Mouse (Mus musculus): ENCODE results near the gene Car5a. TPM values are rescaled to one million over a fixed set of nuclear protein-coding genes. Genes with fewer than 3 reads are reported as not detected.
A peak's percentile ranks its signal among the peaks of the same experiment; 100 is the strongest.

Car5a gene
- total and polyA plus RNA-seq, 2 experiments, result 92.0 to 203 TPM

- DNase-seq (ENCODE audit: extremely low read depth, low read depth, low spot score), result no peak
- 81% methylated on average over 1 of the region's 1 CpGs for WGBS
- Histone ChIP-seq H3K9ac (ENCODE audit: low read depth, low read length) (no peak overlapping the region), H3K79me2 (ENCODE audit: control insufficient read depth, insufficient read depth, low read length) (no peaks in the 10 kb centered on the region), H3K36me3 (ENCODE audit: control insufficient read depth, insufficient read depth, low read length) (no peaks in the 10 kb centered on the region; the same call in 1 of the 2 replicates), H3K27me3 (ENCODE audit: control insufficient read depth, insufficient read depth, low read length) (no peaks in the 10 kb centered on the region), H3K4me1 (ENCODE audit: control insufficient read depth, insufficient read depth, low read length) (no peaks in the 10 kb centered on the region), H3K4me3 (ENCODE audit: insufficient read depth, low read depth, low read length) (no peak overlapping the region), H3K27ac (replicated peaks; ENCODE audit: insufficient read depth, low read depth, low read length) (no peak overlapping the region)
- no peak for TF ChIP-seq CTCF (IDR thresholded peaks at IDR 0.05; ENCODE audit: low read depth, low read length)
- no peak for TF ChIP-seq POLR2A (IDR thresholded peaks at IDR 0.05; ENCODE audit: extremely low read depth, insufficient read depth, low read length)
These were observed 63.9 kb downstream of the Car5a start for GRCm38 (mm10) chr8:121880818-121881217.

GRCm38 (mm10) chr8:121879712-121880111 lies 65.0 kb downstream of the Car5a start:
- TF ChIP-seq CTCF (IDR thresholded peaks at IDR 0.05; ENCODE audit: low read depth, low read length) (no peak), POLR2A (IDR thresholded peaks at IDR 0.05; ENCODE audit: extremely low read depth, insufficient read depth, low read length) (no peak)
- Histone ChIP-seq H3K79me2 (ENCODE audit: control insufficient read depth, insufficient read depth, low read length) (no peaks in the 10 kb centered on the region), H3K36me3 (ENCODE audit: control insufficient read depth, insufficient read depth, low read length) (no peaks in the 10 kb centered on the region), H3K4me1 (ENCODE audit: control insufficient read depth, insufficient read depth, low read length) (no peaks in the 10 kb centered on the region), H3K27ac (replicated peaks; ENCODE audit: insufficient read depth, low read depth, low read length) (no peak overlapping the region), H3K27me3 (ENCODE audit: control insufficient read depth, insufficient read depth, low read length) (no peaks in the 10 kb centered on the region), H3K9ac (ENCODE audit: low read depth, low read length) (no peak overlapping the region), H3K4me3 (ENCODE audit: insufficient read depth, low read depth, low read length) (no peak overlapping the region)
- no peak for DNase-seq (ENCODE audit: extremely low read depth, low read depth, low spot score)
- WGBS, result 89% methylated on average over 3 of the region's 3 CpGs

GRCm38 (mm10) chr8:121877828-121878480 lies 66.8 kb downstream of the Car5a start:
- Histone ChIP-seq H3K27me3 (ENCODE audit: control insufficient read depth, insufficient read depth, low read length) (no peaks in the 10 kb centered on the region), H3K4me3 (ENCODE audit: insufficient read depth, low read depth, low read length) (no peak overlapping the region), H3K4me1 (ENCODE audit: control insufficient read depth, insufficient read depth, low read length) (no peaks in the 10 kb centered on the region), H3K36me3 (ENCODE audit: control insufficient read depth, insufficient read depth, low read length) (no peaks in the 10 kb centered on the region), H3K27ac (replicated peaks; ENCODE audit: insufficient read depth, low read depth, low read length) (no peak overlapping the region), H3K79me2 (ENCODE audit: control insufficient read depth, insufficient read depth, low read length) (no peaks in the 10 kb centered on the region), H3K9ac (ENCODE audit: low read depth, low read length) (no peak overlapping the region)
- no peak for DNase-seq (ENCODE audit: extremely low read depth, low read depth, low spot score)
- WGBS, result 93% methylated on average over 7 of the region's 7 CpGs
- TF ChIP-seq POLR2A (IDR thresholded peaks at IDR 0.05; ENCODE audit: extremely low read depth, insufficient read depth, low read length) (no peak), CTCF (IDR thresholded peaks at IDR 0.05; ENCODE audit: low read depth, low read length) (no peak)

- no peaks in the 10 kb centered on the region for H3K79me2 ChIP-seq (ENCODE audit: control insufficient read depth, insufficient read depth, low read length)
- H3K27ac ChIP-seq (replicated peaks; ENCODE audit: insufficient read depth, low read depth, low read length), result no peak overlapping the region
- no peaks in the 10 kb centered on the region for H3K36me3 ChIP-seq (ENCODE audit: control insufficient read depth, insufficient read depth, low read length)
- no peaks in the 10 kb centered on the region for H3K4me1 ChIP-seq (ENCODE audit: control insufficient read depth, insufficient read depth, low read length)
- H3K27me3 ChIP-seq (ENCODE audit: control insufficient read depth, insufficient read depth, low read length), result no peaks in the 10 kb centered on the region
- no peak for TF ChIP-seq POLR2A (IDR thresholded peaks at IDR 0.05; ENCODE audit: extremely low read depth, insufficient read depth, low read length)
- TF ChIP-seq CTCF (IDR thresholded peaks at IDR 0.05; ENCODE audit: low read depth, low read length), result no peak
- WGBS, result 72% methylated on average over 5 of the region's 5 CpGs
- H3K9ac ChIP-seq (ENCODE audit: low read depth, low read length), result no peak overlapping the region
- DNase-seq (ENCODE audit: extremely low read depth, low read depth, low spot score), result no peak
- H3K4me3 ChIP-seq (ENCODE audit: insufficient read depth, low read depth, low read length), result no peak overlapping the region
These were observed 67.5 kb downstream of the Car5a start for GRCm38 (mm10) chr8:121877212-121877611.

GRCm38 (mm10) chr8:121875517-121875916 lies 69.2 kb downstream of the Car5a start:
- DNase-seq (ENCODE audit: extremely low read depth, low read depth, low spot score), result peak; percentile 12
- Histone ChIP-seq H3K36me3 (ENCODE audit: control insufficient read depth, insufficient read depth, low read length) (no peaks in the 10 kb centered on the region), H3K27ac (replicated peaks; ENCODE audit: insufficient read depth, low read depth, low read length) (peak overlapping the region; percentile 65), H3K9ac (ENCODE audit: low read depth, low read length) (no peak overlapping the region), H3K4me3 (ENCODE audit: insufficient read depth, low read depth, low read length) (no peak overlapping the region), H3K27me3 (ENCODE audit: control insufficient read depth, insufficient read depth, low read length) (no peaks in the 10 kb centered on the region), H3K4me1 (ENCODE audit: control insufficient read depth, insufficient read depth, low read length) (0 out of 2 replicates have a peak, but pooled peaks cover under 1% of the 10 kb centered on the region), H3K79me2 (ENCODE audit: control insufficient read depth, insufficient read depth, low read length) (no peaks in the 10 kb centered on the region)
- 68% methylated on average over 9 of the region's 9 CpGs for WGBS
- TF ChIP-seq CTCF (IDR thresholded peaks at IDR 0.05; ENCODE audit: low read depth, low read length), result no peak
- TF ChIP-seq POLR2A (IDR thresholded peaks at IDR 0.05; ENCODE audit: extremely low read depth, insufficient read depth, low read length), result no peak

GRCm38 (mm10) chr8:121875045-121875444 lies 69.7 kb downstream of the Car5a start:
- H3K4me3 ChIP-seq (ENCODE audit: insufficient read depth, low read depth, low read length), result no peak overlapping the region
- H3K9ac ChIP-seq (ENCODE audit: low read depth, low read length), result no peak overlapping the region
- H3K4me1 ChIP-seq (ENCODE audit: control insufficient read depth, insufficient read depth, low read length), result peaks cover 2% of the 10 kb centered on the region; the same call in 1 of the 2 replicates
- TF ChIP-seq CTCF (IDR thresholded peaks at IDR 0.05; ENCODE audit: low read depth, low read length) (no peak), POLR2A (IDR thresholded peaks at IDR 0.05; ENCODE audit: extremely low read depth, insufficient read depth, low read length) (no peak)
- no peak for DNase-seq (ENCODE audit: extremely low read depth, low read depth, low spot score)
- 37% methylated on average over 3 of the region's 3 CpGs for WGBS
- no peaks in the 10 kb centered on the region for H3K27me3 ChIP-seq (ENCODE audit: control insufficient read depth, insufficient read depth, low read length)
- H3K36me3 ChIP-seq (ENCODE audit: control insufficient read depth, insufficient read depth, low read length), result no peaks in the 10 kb centered on the region
- H3K27ac ChIP-seq (replicated peaks; ENCODE audit: insufficient read depth, low read depth, low read length), result peak overlapping the region; percentile 49
- no peaks in the 10 kb centered on the region for H3K79me2 ChIP-seq (ENCODE audit: control insufficient read depth, insufficient read depth, low read length)

Data from liver, adult 2 months (tissue).